Mouse (Mus musculus) R1 (cell line): ENCODE measurements around the gene 1700029J07Rik.

Source experiments
- DNase-seq: peaks from one replicate; pipeline ENCODE4 v3.0.0-alpha.2; 2018; ENCODE audit warnings: low read depth, low spot score

The 1700029J07Rik gene

GRCm38 (mm10) chr8:45975126-45975836 is at the start of gene 1700029J07Rik, which contains the start of gene Ufsp2:
TSS of gene 1700029J07Rik (minus strand) at chr8:45975252.
TSS of gene Ufsp2 (plus strand) at chr8:45975528.
- DNase-seq = peak; percentile 95

GRCm38 (mm10) chr8:46024392-46024791 is 49.3 kb upstream of the 1700029J07Rik start:
- no peak for DNase-seq

- DNase-seq = no peak
Measured at GRCm38 (mm10) chr8:46022758-46023157, 47.7 kb upstream of the 1700029J07Rik start.

GRCm38 (mm10) chr8:46022203-46022602 is 47.2 kb upstream of the 1700029J07Rik start:
- DNase-seq = peak; percentile 38

- DNase-seq = peak; percentile 14
Measured at GRCm38 (mm10) chr8:46010746-46011680, 36.0 kb upstream of the 1700029J07Rik start.

- DNase-seq = peak; percentile 44
Measured at GRCm38 (mm10) chr8:46010306-46010705, 35.3 kb upstream of the 1700029J07Rik start.

- no peak for DNase-seq
Measured at GRCm38 (mm10) chr8:46007050-46007672, 32.1 kb upstream of the 1700029J07Rik start.

GRCm38 (mm10) chr8:46005596-46005995 is 30.5 kb upstream of the 1700029J07Rik start, which contains the start of gene Ankrd37:
TSS of gene Ankrd37 (minus strand) at chr8:46005707.
- DNase-seq = no peak

GRCm38 (mm10) chr8:45999784-46000705 is 25.0 kb upstream of the 1700029J07Rik start:
- peak; percentile 97 for DNase-seq

GRCm38 (mm10) chr8:45999138-45999783 is 24.2 kb upstream of the 1700029J07Rik start, which contains the start of gene Lrp2bp:
TSS of gene Lrp2bp (plus strand) at chr8:45999303.
- DNase-seq = peak; percentile 50

GRCm38 (mm10) chr8:45998228-45998627 is 23.2 kb upstream of the 1700029J07Rik start:
- no peak for DNase-seq

GRCm38 (mm10) chr8:45995576-45995975 is 20.5 kb upstream of the 1700029J07Rik start:
- no peak for DNase-seq

GRCm38 (mm10) chr8:45994111-45994510 is 19.1 kb upstream of the 1700029J07Rik start:
- DNase-seq = peak; percentile 74

GRCm38 (mm10) chr8:45990631-45991310 is 15.7 kb upstream of the 1700029J07Rik start:
- DNase-seq = no peak

- DNase-seq = no peak
Measured at GRCm38 (mm10) chr8:45988189-45988588, 13.1 kb upstream of the 1700029J07Rik start.

GRCm38 (mm10) chr8:45986665-45987064 is 11.6 kb upstream of the 1700029J07Rik start:
- DNase-seq = no peak

- no peak for DNase-seq
Measured at GRCm38 (mm10) chr8:45975837-45976468, 901 bp upstream of the 1700029J07Rik start.

GRCm38 (mm10) chr8:45973988-45974505 is 1.0 kb downstream of the 1700029J07Rik start:
- no peak for DNase-seq

GRCm38 (mm10) chr8:45970894-45971293 is 4.2 kb downstream of the 1700029J07Rik start:
- peak; percentile 75 for DNase-seq
